Mouse (Mus musculus): ENCODE measurements around the gene Shf. TPM values are rescaled to one million over a fixed set of nuclear protein-coding genes. Genes with fewer than 3 reads are reported as not detected.
A peak's percentile ranks its signal among the peaks of the same experiment; 100 is the strongest.
"Not testable (repeated sequence)": the region's sequence is repeated elsewhere in the genome, so short reads cannot be mapped to it uniquely, and the experiment has no call there.

The Shf gene
- total RNA-seq, 2 experiments from 2014 or later: 75.3 to 77.1 TPM

GRCm38 (mm10) chr2:122353765-122354164, 15.2 kb downstream of the Shf start:
- intact Hi-C loops (cut with DNase I): no loop called here

DNA sequence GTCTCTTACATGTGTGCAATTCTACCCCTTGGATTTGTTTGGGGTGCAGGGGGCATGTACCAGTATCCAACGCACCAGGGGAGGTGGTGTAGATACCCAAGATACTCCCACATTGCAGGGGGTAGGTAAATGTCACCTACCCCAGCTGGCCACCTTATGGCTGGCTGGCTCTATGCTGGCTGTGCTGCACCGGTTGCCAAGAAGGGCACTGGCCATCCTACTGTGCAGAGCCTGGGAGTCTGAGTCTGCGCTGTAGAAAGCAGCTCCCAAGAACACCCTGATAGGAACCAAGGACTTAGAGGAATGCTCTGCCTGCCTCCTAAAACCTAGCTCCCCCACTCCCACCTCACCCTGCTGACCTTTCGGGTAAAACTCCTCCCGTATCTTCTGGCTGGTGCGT, 16.0 kb downstream of the Shf start:
- intact Hi-C loops (cut with DNase I): no loop called here
- no peak for DNase-seq (ENCODE audit: low spot score in 2 of 2)

More at GRCm38 (mm10) chr2:122353765-122354164, 15.2 kb downstream of the Shf start:
- no peak for DNase-seq (ENCODE audit: low spot score in 2 of 2)

DNA sequence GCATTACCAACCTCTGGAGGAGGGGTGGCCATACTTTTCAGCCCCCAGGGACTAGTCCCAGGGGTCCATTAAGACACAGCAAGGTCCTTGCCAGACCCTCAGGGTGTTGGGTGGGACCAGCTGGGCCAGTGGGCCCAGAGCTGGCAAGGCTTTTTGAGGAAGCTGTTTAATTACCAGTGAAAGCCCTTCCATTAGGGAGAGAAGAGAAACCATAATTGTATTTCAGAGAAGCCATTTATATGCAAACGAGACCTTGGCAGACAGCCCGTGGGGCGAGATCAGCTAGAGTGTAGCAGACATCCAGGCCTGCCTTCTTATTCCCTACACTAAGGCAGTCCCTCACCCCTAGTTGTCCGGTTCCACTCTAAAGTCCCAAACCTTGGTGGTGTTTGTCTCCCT, 17.0 kb downstream of the Shf start:
- intact Hi-C loops (cut with DNase I): no loop called here
- DNase-seq (ENCODE audit: low spot score in 2 of 2): peak; percentile 73 to 80

- intact Hi-C loops (cut with DNase I): no loop called here
- DNase-seq (ENCODE audit: low spot score in 2 of 2): peak; percentile 67 to 81
Measured at GRCm38 (mm10) chr2:122351156-122351930, 17.6 kb downstream of the Shf start.

DNA sequence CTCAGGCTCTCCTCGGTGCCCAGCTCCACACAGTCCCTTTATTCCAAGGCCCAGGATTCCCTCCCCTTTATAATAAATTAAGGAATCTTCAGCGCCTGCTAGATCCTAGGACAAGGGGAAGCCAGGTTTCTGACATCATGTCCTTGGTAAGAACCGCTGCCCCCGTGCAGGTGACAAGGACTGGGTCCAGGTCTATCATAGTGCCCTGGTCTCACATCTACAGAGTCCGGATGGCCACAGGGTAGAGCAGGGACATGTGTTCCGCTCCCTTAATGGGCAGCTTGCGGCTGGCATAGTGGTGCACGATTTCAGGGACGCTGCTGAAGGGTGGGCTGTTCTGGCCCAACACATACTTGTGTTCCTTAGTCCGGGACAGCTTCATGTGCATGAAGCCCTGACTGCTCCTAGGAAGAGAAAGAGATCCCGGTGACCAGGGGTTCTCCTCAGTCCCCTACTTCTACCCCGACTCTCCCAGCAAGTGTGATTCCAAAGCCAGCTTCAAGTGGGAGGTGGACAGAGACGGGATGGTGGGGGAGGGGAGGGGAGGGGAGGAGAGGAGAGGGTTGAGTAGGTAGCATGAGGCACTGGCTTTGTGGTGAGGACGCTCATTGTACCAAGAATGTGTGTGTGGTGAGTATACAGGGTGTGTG, 19.7 kb downstream of the Shf start:
- intact Hi-C loops (cut with DNase I): loop anchor here (2.0 kb wide), 1 partner anchor 20 kb away; the partner anchor contains the start of gene Shf
- peak; percentile 36 to 54 for DNase-seq (ENCODE audit: low spot score in 2 of 2)

DNA sequence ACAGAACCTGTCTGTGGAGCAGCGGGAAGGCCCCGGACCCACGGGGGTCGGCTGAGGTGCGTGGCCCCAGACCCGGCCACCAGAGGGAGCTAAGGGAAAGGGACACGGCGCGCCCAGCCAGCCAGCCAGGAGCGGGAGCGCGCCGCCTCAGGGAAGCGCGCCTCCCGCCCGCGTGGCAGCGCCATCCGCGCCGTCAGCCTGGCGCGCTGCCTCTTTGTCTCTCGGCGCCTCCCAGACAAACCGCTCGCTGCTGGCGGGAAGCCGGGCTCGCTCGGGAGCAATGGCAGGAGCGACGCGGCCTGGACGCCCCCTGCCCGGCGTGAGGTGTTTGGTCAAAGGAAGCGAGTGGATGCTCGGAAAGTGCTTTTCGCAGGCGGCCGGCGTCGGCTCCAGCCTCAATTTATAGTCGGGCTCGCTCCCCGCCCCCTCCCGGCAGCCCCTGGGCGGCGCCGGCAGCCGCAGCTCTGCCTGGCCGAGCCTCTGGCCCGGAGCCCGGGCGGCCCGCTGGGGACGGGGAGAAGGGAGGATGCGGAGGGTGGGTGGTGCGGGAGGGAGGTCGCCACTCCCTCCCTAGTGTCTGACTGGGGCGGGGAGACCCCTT, 20.3 kb downstream of the Shf start:
- DNase-seq (ENCODE audit: low spot score in 2 of 2): peak; percentile 87 to 88
- intact Hi-C loops (cut with DNase I): loop anchor here (2.0 kb wide), 1 partner anchor 20 kb away; the partner anchor contains the start of gene Shf

GRCm38 (mm10) chr2:122347257-122347656, 21.7 kb downstream of the Shf start:
- DNase-seq (ENCODE audit: low spot score in 2 of 2): no peak
- intact Hi-C loops (cut with DNase I): no loop called here

- intact Hi-C loops (cut with DNase I); DNase-seq (ENCODE audit: low spot score in 2 of 2): not testable (repeated sequence)
Measured at GRCm38 (mm10) chr2:122346164-122346563, 22.8 kb downstream of the Shf start.

GRCm38 (mm10) chr2:122345106-122345893, 23.7 kb downstream of the Shf start:
- intact Hi-C loops (cut with DNase I): no loop called here
- no peak for DNase-seq (ENCODE audit: low spot score in 2 of 2)

DNA sequence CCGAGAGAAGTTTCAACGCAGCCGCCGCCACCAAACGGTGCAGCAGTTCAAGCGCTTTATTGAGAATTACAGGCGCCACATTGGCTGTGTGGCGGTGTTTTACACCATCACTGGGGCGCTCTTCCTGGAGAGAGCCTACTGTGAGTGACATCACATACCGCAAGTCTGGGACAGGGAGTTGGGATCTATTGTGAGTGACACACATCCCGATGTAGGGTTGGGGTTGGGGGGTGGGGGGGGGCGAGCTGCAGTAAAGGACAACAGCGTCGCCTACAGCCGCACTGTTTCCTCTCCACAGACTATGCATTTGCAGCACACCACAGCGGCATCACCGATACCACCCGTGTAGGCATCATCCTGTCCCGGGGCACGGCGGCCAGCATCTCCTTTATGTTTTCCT, 31.7 kb downstream of the Shf start:
- no peak for DNase-seq (ENCODE audit: low spot score in 2 of 2)
- intact Hi-C loops (cut with DNase I): no loop called here

- no peak for DNase-seq (ENCODE audit: low spot score in 2 of 2)
- intact Hi-C loops (cut with DNase I): no loop called here
Measured at GRCm38 (mm10) chr2:122334170-122334569, 34.8 kb downstream of the Shf start.

DNA sequence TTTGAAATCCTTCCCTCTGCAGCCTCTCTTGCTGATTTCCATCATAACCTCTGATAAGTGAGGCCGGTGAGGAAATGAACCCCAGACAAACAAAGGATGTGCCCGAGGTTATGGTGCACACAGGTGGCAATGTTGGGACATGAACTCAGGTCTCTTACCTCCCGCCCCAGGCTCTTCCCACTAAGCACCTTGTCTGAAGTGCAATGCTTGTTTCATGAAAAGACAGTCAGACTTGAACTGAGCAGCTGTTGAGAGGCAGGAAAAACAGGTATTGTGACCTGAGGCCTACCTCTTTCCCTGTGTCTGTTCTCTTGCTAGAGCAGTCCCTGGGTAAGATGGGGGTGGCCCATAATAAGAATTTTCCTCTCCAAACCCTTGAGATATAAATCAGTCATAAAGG, 36.7 kb downstream of the Shf start:
- DNase-seq (ENCODE audit: low spot score in 2 of 2): no peak

DNA sequence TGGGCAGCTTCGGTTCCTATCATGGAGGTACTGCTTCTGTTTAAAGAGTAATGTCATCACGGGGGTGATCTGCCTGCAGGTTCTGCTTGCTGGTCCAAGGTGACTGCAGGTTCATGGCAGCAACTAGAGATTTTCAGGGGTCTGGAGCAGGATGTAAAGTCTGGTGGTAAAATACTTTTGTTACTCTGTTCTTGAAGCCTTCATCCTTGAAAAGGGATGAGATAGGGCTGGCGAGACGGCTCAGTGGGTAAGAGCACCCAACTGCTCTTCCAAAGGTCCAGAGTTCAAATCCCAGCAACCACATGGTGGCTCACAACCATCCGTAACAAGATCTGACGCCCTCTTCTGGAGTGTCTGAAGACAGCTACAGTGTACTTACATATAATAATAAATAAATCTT, 38.6 kb downstream of the Shf start:
- intact Hi-C loops (cut with DNase I); DNase-seq (ENCODE audit: low spot score in 2 of 2): not testable (repeated sequence)

More for the DNA sequence above, 36.7 kb downstream of the Shf start:
- intact Hi-C loops (cut with DNase I): no loop called here

- DNase-seq (ENCODE audit: low spot score in 2 of 2): no peak
- intact Hi-C loops (cut with DNase I): no loop called here
Measured at GRCm38 (mm10) chr2:122327986-122328385, 41.0 kb downstream of the Shf start.

DNA sequence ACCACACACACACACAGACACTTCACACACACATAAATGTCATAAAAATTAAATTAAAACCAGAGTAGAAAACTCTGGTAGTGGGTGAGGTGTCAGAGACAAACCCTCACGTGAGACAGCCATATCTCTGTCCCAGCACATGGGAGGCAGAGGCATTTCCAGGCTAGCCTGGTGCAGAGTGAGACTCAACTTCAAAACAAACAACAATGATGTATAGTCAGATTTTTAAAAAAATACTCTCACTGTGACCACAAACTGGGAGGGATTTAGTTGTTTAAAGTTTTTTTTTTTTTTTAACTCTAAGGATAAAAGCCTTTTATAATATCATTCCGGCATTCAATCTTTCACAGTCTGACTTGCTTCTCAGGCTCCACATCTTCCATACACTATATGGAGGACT, 43.6 kb downstream of the Shf start:
- intact Hi-C loops (cut with DNase I): no loop called here
- DNase-seq (ENCODE audit: low spot score in 2 of 2): no peak

DNA sequence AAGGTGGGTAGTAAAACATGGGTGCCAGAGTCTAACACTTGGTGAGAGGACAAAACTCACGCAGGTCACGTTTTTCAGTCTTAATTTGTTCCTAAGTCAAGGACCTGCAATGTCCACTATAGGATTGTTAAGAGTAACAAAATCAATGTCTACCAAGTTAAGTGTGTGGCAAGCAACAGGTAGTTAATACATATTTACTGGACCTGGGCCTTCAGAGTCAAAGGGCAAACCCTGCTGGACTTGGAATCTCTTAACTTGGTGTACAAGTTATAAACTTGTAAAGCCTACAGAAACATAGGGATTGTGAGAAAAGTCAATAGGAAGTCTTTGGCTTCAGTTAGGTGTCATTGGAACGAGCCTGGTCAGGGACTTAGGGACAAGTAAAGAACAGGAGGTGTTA, 44.4 kb downstream of the Shf start:
- DNase-seq (ENCODE audit: low spot score in 2 of 2): no peak
- intact Hi-C loops (cut with DNase I): no loop called here

- intact Hi-C loops (cut with DNase I): no loop called here
Measured at GRCm38 (mm10) chr2:122323960-122324359, 45.0 kb downstream of the Shf start.

DNA sequence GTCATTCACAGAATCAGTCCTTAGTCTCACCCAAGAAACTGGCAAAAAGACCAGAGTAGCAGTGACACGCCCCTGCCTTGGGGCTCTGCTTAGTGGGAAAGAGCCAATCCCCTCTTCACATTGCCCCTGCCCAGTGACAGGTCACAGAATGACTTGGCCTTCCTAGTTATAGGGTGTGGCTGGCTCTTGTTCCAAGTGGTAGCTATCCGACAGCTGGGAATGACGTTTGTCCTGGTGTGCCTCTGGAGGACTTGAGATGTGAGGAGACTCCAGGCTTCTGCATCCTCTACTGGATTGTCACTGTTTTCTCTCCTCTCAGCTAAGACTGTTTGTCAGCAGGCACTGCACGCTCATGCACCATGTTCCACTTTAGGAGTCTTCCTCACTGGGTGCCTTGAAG, 51.6 kb downstream of the Shf start:
- DNase-seq (ENCODE audit: low spot score in 2 of 2): no peak
- intact Hi-C loops (cut with DNase I): no loop called here

More at GRCm38 (mm10) chr2:122323960-122324359, 45.0 kb downstream of the Shf start:
- DNase-seq (ENCODE audit: low spot score in 2 of 2): no peak

DNA sequence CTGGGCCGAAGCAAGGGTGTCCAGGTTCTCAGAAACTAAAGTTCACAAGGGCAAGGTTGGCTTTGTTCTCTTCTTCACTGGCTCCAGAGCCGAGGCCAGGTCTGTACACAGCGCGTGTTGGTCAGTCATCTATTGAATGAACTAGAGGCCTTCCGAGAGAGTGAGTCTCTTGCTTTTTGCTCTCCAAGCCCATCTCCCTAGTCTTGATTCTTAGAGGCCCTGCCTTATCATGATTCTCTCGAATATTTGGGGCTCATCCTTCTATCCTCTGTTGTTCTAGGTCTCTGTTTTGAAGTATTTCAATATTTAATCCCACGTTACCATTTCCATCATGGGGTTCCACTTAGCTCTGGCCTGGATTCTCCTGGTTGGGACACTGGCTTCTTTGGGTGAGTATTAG, 53.6 kb downstream of the Shf start, which contains the start of gene Duox1:
Gene Duox1, plus strand, starts transcription at position 301 of the 400 bp plus-strand sequence.
- intact Hi-C loops (cut with DNase I): no loop called here
- no peak for DNase-seq (ENCODE audit: low spot score in 2 of 2)
